Mouse (Mus musculus) neural tube, embryonic 15.5 days (tissue): ENCODE results near the gene Ceacam1. TPM values are rescaled to one million over a fixed set of nuclear protein-coding genes. Genes with fewer than 3 reads are reported as not detected.
"Not testable (repeated sequence)": the region's sequence is repeated elsewhere in the genome, so short reads cannot be mapped to it uniquely, and the experiment has no call there.

Experiments
- ATAC-seq: fragments of 200-750 bp; cut with Nextera tagmentation; 2 replicates; pipeline ENCODE4 v1.8.0; 2017; ENCODE audit warnings: mild to moderate bottlenecking, moderate TSS enrichment, moderate library complexity; ENCODE audit not compliant: low FRiP score
- H3K27ac ChIP-seq: fragments of 300-500 bp; sonication (generic); replicated peaks from 2 replicates; pipeline ENCODE4 v1.5.1; 2015; ENCODE audit warnings: mild to moderate bottlenecking, inconsistent platforms
- H3K27me3 ChIP-seq: fragments of 300-500 bp; sonication (generic); replicated peaks from 2 replicates; pipeline ENCODE4 v1.6.1; 2015; ENCODE audit warnings: inconsistent platforms
- H3K36me3 ChIP-seq: fragments of 300-500 bp; sonication (generic); 2 replicates; pipeline ENCODE4 v1.6.1; 2015; ENCODE audit warnings: inconsistent platforms
- H3K4me1 ChIP-seq: fragments of 300-500 bp; sonication (generic); 2 replicates; pipeline ENCODE4 v1.6.1; 2015; ENCODE audit warnings: inconsistent platforms
- H3K4me2 ChIP-seq: fragments of 300-500 bp; sonication (generic); 2 replicates; pipeline ENCODE4 v1.6.1; 2015; ENCODE audit warnings: inconsistent platforms, mild to moderate bottlenecking, moderate library complexity
- H3K4me3 ChIP-seq: fragments of 300-500 bp; sonication (generic); replicated peaks from 2 replicates; pipeline ENCODE4 v1.5.1; 2015; ENCODE audit warnings: mild to moderate bottlenecking, inconsistent platforms
- H3K9ac ChIP-seq: fragments of 300-500 bp; sonication (generic); replicated peaks from 2 replicates; pipeline ENCODE4 v1.6.1; 2015; ENCODE audit warnings: mild to moderate bottlenecking, inconsistent platforms
- H3K9me3 ChIP-seq: fragments of 300-500 bp; sonication (generic); replicated peaks from 2 replicates; pipeline ENCODE4 v1.6.1; 2016; ENCODE audit warnings: inconsistent platforms
- WGBS: fragments of 180-500 bp; shearing (Covaris S2); methylation state at CpG from one replicate; pipeline ENCODE4 v1.1.7; 2015; ENCODE audit warnings: mixed read lengths; 5-methylcytosine and 5-hydroxymethylcytosine counted together
- polyA plus RNA-seq: library from polyadenylated mRNA; unstranded; fragments of >200 nt; fragmentation: Nextera tagmentation; extraction: Ambion mirVana; gene quantifications from 2 replicates; pipeline ENCODE4 v1.2.1, GENCODE M21; 2015

Gene Ceacam1
- polyA plus RNA-seq, 1 experiment from 2014 or later = 1.1 TPM

GRCm38 (mm10) chr7:25477752-25478093 is 320 bp upstream of the Ceacam1 start:
- H3K27ac ChIP-seq, H3K27me3 ChIP-seq, H3K4me1 ChIP-seq, H3K36me3 ChIP-seq, H3K4me2 ChIP-seq, ATAC-seq, H3K9ac ChIP-seq, H3K4me3 ChIP-seq, H3K9me3 ChIP-seq: not testable (repeated sequence)
- WGBS = 69% methylated on average over 2 of the region's 2 CpGs

GRCm38 (mm10) chr7:25471821-25472220 is 5.6 kb downstream of the Ceacam1 start:
- WGBS = 79% methylated on average over 6 of the region's 6 CpGs

GRCm38 (mm10) chr7:25465586-25465985 is 11.8 kb downstream of the Ceacam1 start:
- H3K4me1 ChIP-seq, H3K27ac ChIP-seq, H3K9ac ChIP-seq, ATAC-seq, H3K9me3 ChIP-seq, H3K4me3 ChIP-seq, H3K4me2 ChIP-seq, H3K36me3 ChIP-seq, H3K27me3 ChIP-seq: not testable (repeated sequence)
- 83% methylated on average over 3 of the region's 3 CpGs for WGBS

More at GRCm38 (mm10) chr7:25471821-25472220, 5.6 kb downstream of the Ceacam1 start:
- not testable (repeated sequence) for H3K9me3 ChIP-seq, ATAC-seq, H3K36me3 ChIP-seq, H3K4me1 ChIP-seq, H3K27ac ChIP-seq, H3K27me3 ChIP-seq, H3K9ac ChIP-seq, H3K4me2 ChIP-seq, H3K4me3 ChIP-seq

- Histone ChIP-seq H3K9ac (no peak overlapping the region), H3K27me3 (no peaks in the 10 kb centered on the region), H3K4me1 (no peaks in the 10 kb centered on the region), H3K9me3 (no peaks in the 10 kb centered on the region), H3K36me3 (no peaks in the 10 kb centered on the region), H3K4me2 (no peak overlapping the region), H3K4me3 (no peak overlapping the region), H3K27ac (no peak overlapping the region)
- ATAC-seq = no peak
- WGBS = 74% methylated on average over 1 of the region's 1 CpGs
These were observed 12.4 kb downstream of the Ceacam1 start for GRCm38 (mm10) chr7:25465010-25465409.

GRCm38 (mm10) chr7:25462033-25462337 is 15.4 kb downstream of the Ceacam1 start:
- ATAC-seq, H3K4me3 ChIP-seq, H3K4me2 ChIP-seq, H3K9ac ChIP-seq, H3K27me3 ChIP-seq, H3K9me3 ChIP-seq, H3K36me3 ChIP-seq, H3K27ac ChIP-seq, H3K4me1 ChIP-seq: not testable (repeated sequence)
- no CpG with 5 or more reads among the region's 1 CpGs for WGBS

GRCm38 (mm10) chr7:25461336-25462032 is 15.9 kb downstream of the Ceacam1 start:
- WGBS = 56% methylated on average over 4 of the region's 5 CpGs
- not testable (repeated sequence) for H3K9me3 ChIP-seq, H3K4me2 ChIP-seq, H3K9ac ChIP-seq, H3K27ac ChIP-seq, H3K36me3 ChIP-seq, H3K4me1 ChIP-seq, H3K4me3 ChIP-seq, H3K27me3 ChIP-seq
- peak; percentile 28; the same call in 1 of the 2 replicates for ATAC-seq

GRCm38 (mm10) chr7:25452103-25452502 is 25.3 kb downstream of the Ceacam1 start:
- no peak overlapping the region for H3K4me3 ChIP-seq
- no peak for ATAC-seq
- H3K4me2 ChIP-seq = no peak overlapping the region
- no peaks in the 10 kb centered on the region for H3K27me3 ChIP-seq
- no peaks in the 10 kb centered on the region for H3K4me1 ChIP-seq
- H3K36me3 ChIP-seq = no peaks in the 10 kb centered on the region
- no peaks in the 10 kb centered on the region for H3K9me3 ChIP-seq
- H3K9ac ChIP-seq = no peak overlapping the region
- 87% methylated on average over 3 of the region's 3 CpGs for WGBS
- no peak overlapping the region for H3K27ac ChIP-seq

GRCm38 (mm10) chr7:25449913-25450890 is 27.2 kb downstream of the Ceacam1 start:
- H3K4me3 ChIP-seq = no peak overlapping the region
- H3K4me1 ChIP-seq = no peaks in the 10 kb centered on the region
- no peaks in the 10 kb centered on the region for H3K27me3 ChIP-seq
- H3K9ac ChIP-seq = no peak overlapping the region
- no peak overlapping the region for H3K27ac ChIP-seq
- ATAC-seq = no peak
- no peak overlapping the region for H3K4me2 ChIP-seq
- no peaks in the 10 kb centered on the region for H3K36me3 ChIP-seq
- 53% methylated on average over 9 of the region's 9 CpGs for WGBS
- no peaks in the 10 kb centered on the region for H3K9me3 ChIP-seq

GRCm38 (mm10) chr7:25440816-25441153 is 36.6 kb downstream of the Ceacam1 start:
- Histone ChIP-seq H3K9me3 (no peaks in the 10 kb centered on the region), H3K9ac (no peak overlapping the region), H3K36me3 (no peaks in the 10 kb centered on the region), H3K4me3 (no peak overlapping the region), H3K4me2 (no peak overlapping the region), H3K4me1 (no peaks in the 10 kb centered on the region), H3K27ac (no peak overlapping the region), H3K27me3 (no peaks in the 10 kb centered on the region)
- WGBS = 81% methylated on average over 6 of the region's 6 CpGs
- no peak for ATAC-seq

- ATAC-seq = no peak
- 90% methylated on average over 9 of the region's 9 CpGs for WGBS
- Histone ChIP-seq H3K4me3 (no peak overlapping the region), H3K27me3 (no peaks in the 10 kb centered on the region), H3K9ac (no peak overlapping the region), H3K4me2 (no peak overlapping the region), H3K4me1 (no peaks in the 10 kb centered on the region), H3K36me3 (no peaks in the 10 kb centered on the region), H3K9me3 (no peaks in the 10 kb centered on the region), H3K27ac (no peak overlapping the region)
These were observed 37.2 kb downstream of the Ceacam1 start for GRCm38 (mm10) chr7:25439978-25440815.

GRCm38 (mm10) chr7:25439124-25439822 is 38.1 kb downstream of the Ceacam1 start:
- Histone ChIP-seq H3K4me1 (0 out of 2 replicates have a peak, but pooled peaks cover 1% of the 10 kb centered on the region), H3K27ac (no peak overlapping the region), H3K9me3 (no peaks in the 10 kb centered on the region), H3K9ac (no peak overlapping the region), H3K4me3 (no peak overlapping the region), H3K36me3 (no peaks in the 10 kb centered on the region), H3K4me2 (no peak overlapping the region), H3K27me3 (no peaks in the 10 kb centered on the region)
- no peak for ATAC-seq
- WGBS = 88% methylated on average over 8 of the region's 8 CpGs
